Mouse (Mus musculus): ENCODE measurements at regions not wholly inside any gene's neighbourhood (a gene's known extent, or its start where the extent isn't known, plus 50 kb on each side); places are given as distances from the start of the nearest gene placed in this dataset.

DNA sequence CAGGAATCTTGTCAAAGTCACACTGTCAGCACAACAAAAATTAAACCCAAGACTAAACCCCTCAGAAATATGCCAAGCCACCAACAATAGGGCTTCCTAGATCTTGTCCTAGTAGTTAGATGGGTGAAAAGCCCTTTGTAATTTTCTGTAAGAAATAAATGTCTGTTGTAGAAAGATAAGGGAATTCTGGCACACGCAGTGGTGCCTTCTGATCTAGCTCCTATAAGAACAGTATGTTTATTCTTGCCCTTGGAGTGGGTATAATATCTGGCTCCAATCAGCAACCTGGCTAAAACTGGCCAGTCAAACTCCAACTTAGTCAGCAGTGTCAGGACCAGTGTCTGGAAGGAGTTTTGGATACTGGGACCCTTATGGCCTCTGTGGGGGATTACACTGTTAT is 215.2 kb upstream of the Hs6st1 start:
- no peak for TF ChIP-seq GATA1 (IDR thresholded peaks at IDR 0.05; ENCODE audit: low read length)
- no peak for TF ChIP-seq TAL1 (IDR thresholded peaks at IDR 0.05; ENCODE audit: low read length)

Measured in erythroblast, embryonic 14.5 days (primary cell).